Mouse (Mus musculus): ENCODE measurements around the gene Gm11733. TPM values are rescaled to one million over a fixed set of nuclear protein-coding genes. Genes with fewer than 3 reads are reported as not detected.

Gm11733 gene
- polyA plus RNA-seq, 2 experiments: not detected

GRCm38 (mm10) chr11:117508972-117509371, 24.8 kb downstream of the Gm11733 start:
- ATAC-seq (ENCODE audit: low FRiP score, low read depth): no peak
- H3K27ac ChIP-seq (replicated peaks; ENCODE audit: low read depth, low read length): no peak overlapping the region
- no peak for TF ChIP-seq POLR2A (IDR thresholded peaks at IDR 0.05; ENCODE audit: borderline replicate concordance, extremely low read depth, insufficient read depth, insufficient read length)
- no peak overlapping the region for H3K9ac ChIP-seq (ENCODE audit: low read depth, low read length, severe bottlenecking)
- no peaks in the 10 kb centered on the region for H3K36me3 ChIP-seq (ENCODE audit: control insufficient read depth, insufficient read depth, low read length)
- no peak overlapping the region for H3K4me3 ChIP-seq (replicated peaks; ENCODE audit: low read length)
- DNase-seq (ENCODE audit: low spot score): no peak
- H3K4me2 ChIP-seq (replicated peaks; ENCODE audit: low read depth, low read length, severe bottlenecking): no peak overlapping the region
- no peaks in the 10 kb centered on the region for H3K9me3 ChIP-seq (ENCODE audit: control insufficient read depth, low read length)
- H3K27me3 ChIP-seq (ENCODE audit: control insufficient read depth, insufficient read depth, low read length): no peaks in the 10 kb centered on the region
- H3K4me1 ChIP-seq (ENCODE audit: control insufficient read depth, insufficient read depth, low read length): no peaks in the 10 kb centered on the region
- 100% methylated on average over 4 of the region's 4 CpGs for WGBS

GRCm38 (mm10) chr11:117515718-117516421, 31.7 kb downstream of the Gm11733 start:
- DNase-seq (ENCODE audit: low spot score) (no peak), ATAC-seq (ENCODE audit: low FRiP score, low read depth) (no peak)
- TF ChIP-seq POLR2A (IDR thresholded peaks at IDR 0.05; ENCODE audit: borderline replicate concordance, extremely low read depth, insufficient read depth, insufficient read length): no peak
- Histone ChIP-seq H3K4me2 (replicated peaks; ENCODE audit: low read depth, low read length, severe bottlenecking) (no peak overlapping the region), H3K27me3 (ENCODE audit: control insufficient read depth, insufficient read depth, low read length) (no peaks in the 10 kb centered on the region), H3K4me1 (ENCODE audit: control insufficient read depth, insufficient read depth, low read length) (peaks cover 4% of the 10 kb centered on the region), H3K9ac (ENCODE audit: low read depth, low read length, severe bottlenecking) (no peak overlapping the region), H3K9me3 (ENCODE audit: control insufficient read depth, low read length) (no peaks in the 10 kb centered on the region; the same call in 1 of the 2 replicates), H3K27ac (replicated peaks; ENCODE audit: low read depth, low read length) (peak overlapping the region; percentile 63), H3K4me3 (replicated peaks; ENCODE audit: low read length) (no peak overlapping the region), H3K36me3 (ENCODE audit: control insufficient read depth, insufficient read depth, low read length) (no peaks in the 10 kb centered on the region)
- WGBS: 50% methylated on average over 10 of the region's 10 CpGs

GRCm38 (mm10) chr11:117516422-117516796, 32.2 kb downstream of the Gm11733 start:
- DNase-seq (ENCODE audit: low spot score) (no peak), ATAC-seq (ENCODE audit: low FRiP score, low read depth) (no peak)
- Histone ChIP-seq H3K4me2 (replicated peaks; ENCODE audit: low read depth, low read length, severe bottlenecking) (no peak overlapping the region), H3K4me1 (ENCODE audit: control insufficient read depth, insufficient read depth, low read length) (peaks cover 4% of the 10 kb centered on the region), H3K9me3 (ENCODE audit: control insufficient read depth, low read length) (no peaks in the 10 kb centered on the region; the same call in 1 of the 2 replicates), H3K27ac (replicated peaks; ENCODE audit: low read depth, low read length) (peak overlapping the region; percentile 63; the same call in 1 of the 2 replicates), H3K36me3 (ENCODE audit: control insufficient read depth, insufficient read depth, low read length) (no peaks in the 10 kb centered on the region), H3K9ac (ENCODE audit: low read depth, low read length, severe bottlenecking) (no peak overlapping the region), H3K27me3 (ENCODE audit: control insufficient read depth, insufficient read depth, low read length) (no peaks in the 10 kb centered on the region), H3K4me3 (replicated peaks; ENCODE audit: low read length) (no peak overlapping the region)
- TF ChIP-seq POLR2A (IDR thresholded peaks at IDR 0.05; ENCODE audit: borderline replicate concordance, extremely low read depth, insufficient read depth, insufficient read length): no peak
- WGBS: 86% methylated on average over 3 of the region's 3 CpGs

- Histone ChIP-seq H3K27ac (replicated peaks; ENCODE audit: low read depth, low read length) (peak overlapping the region; percentile 82; the same call in 1 of the 2 replicates), H3K9me3 (ENCODE audit: control insufficient read depth, low read length) (no peaks in the 10 kb centered on the region; the same call in 1 of the 2 replicates), H3K36me3 (ENCODE audit: control insufficient read depth, insufficient read depth, low read length) (no peaks in the 10 kb centered on the region), H3K27me3 (ENCODE audit: control insufficient read depth, insufficient read depth, low read length) (no peaks in the 10 kb centered on the region), H3K4me3 (replicated peaks; ENCODE audit: low read length) (no peak overlapping the region), H3K4me1 (ENCODE audit: control insufficient read depth, insufficient read depth, low read length) (peaks cover 27% of the 10 kb centered on the region), H3K4me2 (replicated peaks; ENCODE audit: low read depth, low read length, severe bottlenecking) (no peak overlapping the region), H3K9ac (ENCODE audit: low read depth, low read length, severe bottlenecking) (no peak overlapping the region)
- no peak for DNase-seq (ENCODE audit: low spot score)
- no peak for ATAC-seq (ENCODE audit: low FRiP score, low read depth)
- 50% methylated on average over 13 of the region's 13 CpGs for WGBS
- no peak for TF ChIP-seq POLR2A (IDR thresholded peaks at IDR 0.05; ENCODE audit: borderline replicate concordance, extremely low read depth, insufficient read depth, insufficient read length)
These were observed 38.0 kb downstream of the Gm11733 start for GRCm38 (mm10) chr11:117521906-117522780.

- H3K27me3 ChIP-seq (ENCODE audit: control insufficient read depth, insufficient read depth, low read length): no peaks in the 10 kb centered on the region
- peak overlapping the region; percentile 44 for H3K9ac ChIP-seq (ENCODE audit: low read depth, low read length, severe bottlenecking)
- no peaks in the 10 kb centered on the region for H3K36me3 ChIP-seq (ENCODE audit: control insufficient read depth, insufficient read depth, low read length)
- ATAC-seq (ENCODE audit: low FRiP score, low read depth) (peak; percentile 54), DNase-seq (ENCODE audit: low spot score) (peak; percentile 68)
- H3K4me2 ChIP-seq (replicated peaks; ENCODE audit: low read depth, low read length, severe bottlenecking): peak overlapping the region; percentile 35
- no peaks in the 10 kb centered on the region; the same call in 1 of the 2 replicates for H3K9me3 ChIP-seq (ENCODE audit: control insufficient read depth, low read length)
- H3K4me1 ChIP-seq (ENCODE audit: control insufficient read depth, insufficient read depth, low read length): peaks cover 27% of the 10 kb centered on the region
- 44% methylated on average over 13 of the region's 16 CpGs for WGBS
- peak overlapping the region; percentile 82 for H3K27ac ChIP-seq (replicated peaks; ENCODE audit: low read depth, low read length)
- H3K4me3 ChIP-seq (replicated peaks; ENCODE audit: low read length): no peak overlapping the region
- TF ChIP-seq POLR2A (IDR thresholded peaks at IDR 0.05; ENCODE audit: borderline replicate concordance, extremely low read depth, insufficient read depth, insufficient read length): no peak
These were observed 38.8 kb downstream of the Gm11733 start for GRCm38 (mm10) chr11:117522879-117523519.
